Comparison of ENCODE assay signal across 17 mouse cellular contexts in genomic region chr12:74527190-74527621, GRCm38 (mm10).
DNase-seq lines count a peak whose midpoint lies in the region; ATAC-seq and TF ChIP-seq lines count a peak whose summit lies in the region.
"Had no signal": no experiment of that assay in that cellular context is flagged by ENCODE, and none has a peak within 500 bp of the region (broad histone marks: within the 10 kb centered on the region; RNA-seq: fewer than 3 reads in every experiment).

No protein-coding gene starts in this region.

- no peak for DNase-seq in forebrain, embryonic 11.5 days (ENCODE audit: low spot score)
- no peak for DNase-seq in forebrain, embryonic 10.5 days (ENCODE audit: extremely low spot score, low spot score)
- peak; percentile 82 for DNase-seq in brain, embryonic 14.5 days (ENCODE audit: low read depth)
- no peak for DNase-seq in adrenal gland, adult (ENCODE audit: inconsistent age in 2 of 2, low spot score in 1 of 2)
- DNase-seq in right cerebral cortex, postnatal 36 days (ENCODE audit: low spot score in 2 of 2), result no peak
- DNase-seq: adrenal gland, postnatal 10 days; gastrocnemius, postnatal 36 days; heart, postnatal 36 days; kidney, adult 2 months had no signal

- no peak for TF ChIP-seq CTCF in brain, embryonic 14.5 days (IDR thresholded peaks at IDR 0.05; ENCODE audit: borderline replicate concordance, extremely low read depth, insufficient read depth, insufficient read length)

- no peaks in the 10 kb centered on the region for H3K36me3 ChIP-seq in forebrain, embryonic 11.5 days (ENCODE audit: control insufficient read depth, insufficient read depth, low read length)
- H3K36me3 ChIP-seq in forebrain, embryonic 10.5 days (replicated peaks), result no peaks in the 10 kb centered on the region
- H3K36me3 ChIP-seq in forebrain, embryonic 13.5 days (ENCODE audit: poor library complexity, severe bottlenecking), result no peaks in the 10 kb centered on the region
- H3K36me3 ChIP-seq in midbrain, embryonic 15.5 days (replicated peaks), result no peaks in the 10 kb centered on the region
- H3K36me3 ChIP-seq: embryonic facial prominence, embryonic 13.5 days; G1E; liver, embryonic 12.5 days; neural tube, embryonic 12.5 days had no signal

- no peaks in the 10 kb centered on the region for H3K27me3 ChIP-seq in forebrain, embryonic 11.5 days (ENCODE audit: control insufficient read depth, insufficient read depth, low read length)
- H3K27me3 ChIP-seq in forebrain, embryonic 10.5 days (ENCODE audit: poor library complexity, severe bottlenecking), result no peaks in the 10 kb centered on the region
- no peaks in the 10 kb centered on the region for H3K27me3 ChIP-seq in forebrain, embryonic 13.5 days
- no peaks in the 10 kb centered on the region for H3K27me3 ChIP-seq in midbrain, embryonic 15.5 days (replicated peaks)
- H3K27me3 ChIP-seq: embryonic facial prominence, embryonic 13.5 days; liver, embryonic 12.5 days; megakaryocyte, embryonic 14.5 days; neural tube, embryonic 12.5 days had no signal

- TF ChIP-seq POLR2A in brain, embryonic 14.5 days (IDR thresholded peaks at IDR 0.05; ENCODE audit: borderline replicate concordance, extremely low read depth, insufficient read depth, insufficient read length, poor library complexity, severe bottlenecking), result no peak

- H3K4me1 ChIP-seq in forebrain, embryonic 11.5 days (replicated peaks; ENCODE audit: control insufficient read depth, insufficient read depth, low read length), result no peaks in the 10 kb centered on the region
- peaks cover 16% of the 10 kb centered on the region for H3K4me1 ChIP-seq in forebrain, embryonic 10.5 days
- peaks cover 16% of the 10 kb centered on the region for H3K4me1 ChIP-seq in forebrain, embryonic 13.5 days
- peaks cover 5% of the 10 kb centered on the region; the same call in 1 of the 2 replicates for H3K4me1 ChIP-seq in midbrain, embryonic 15.5 days
- H3K4me1 ChIP-seq: embryonic facial prominence, embryonic 13.5 days; liver, embryonic 12.5 days; megakaryocyte, embryonic 14.5 days; neural tube, embryonic 12.5 days had no signal

- H3K9ac ChIP-seq in forebrain, embryonic 11.5 days (ENCODE audit: low read length), result no peak overlapping the region
- H3K9ac ChIP-seq in forebrain, embryonic 13.5 days, result no peak overlapping the region
- H3K9ac ChIP-seq in midbrain, embryonic 15.5 days, result no peak overlapping the region
- H3K9ac ChIP-seq: embryonic facial prominence, embryonic 13.5 days; liver, embryonic 12.5 days; neural tube, embryonic 12.5 days had no signal

- H3K4me2 ChIP-seq in forebrain, embryonic 11.5 days (ENCODE audit: low read depth, low read length, severe bottlenecking), result no peak overlapping the region
- no peak overlapping the region for H3K4me2 ChIP-seq in forebrain, embryonic 13.5 days
- H3K4me2 ChIP-seq in midbrain, embryonic 15.5 days, result no peak overlapping the region
- H3K4me2 ChIP-seq: embryonic facial prominence, embryonic 13.5 days; heart, embryonic 11.5 days; liver, embryonic 12.5 days; neural tube, embryonic 12.5 days had no signal

- H3K4me3 ChIP-seq in forebrain, embryonic 11.5 days (ENCODE audit: low read depth, low read length), result no peak overlapping the region
- no peak overlapping the region for H3K4me3 ChIP-seq in forebrain, embryonic 10.5 days
- H3K4me3 ChIP-seq in forebrain, embryonic 13.5 days, result no peak overlapping the region
- no peak overlapping the region for H3K4me3 ChIP-seq in midbrain, embryonic 15.5 days
- H3K4me3 ChIP-seq: embryonic facial prominence, embryonic 13.5 days; liver, embryonic 12.5 days; megakaryocyte, embryonic 14.5 days; neural tube, embryonic 12.5 days had no signal

- no peaks in the 10 kb centered on the region for H3K9me3 ChIP-seq in forebrain, embryonic 11.5 days (ENCODE audit: control insufficient read depth, low read length)
- no peaks in the 10 kb centered on the region for H3K9me3 ChIP-seq in forebrain, embryonic 10.5 days
- H3K9me3 ChIP-seq in forebrain, embryonic 13.5 days (replicated peaks), result no peaks in the 10 kb centered on the region
- H3K9me3 ChIP-seq in midbrain, embryonic 15.5 days, result no peaks in the 10 kb centered on the region
- H3K9me3 ChIP-seq: embryonic facial prominence, embryonic 13.5 days; liver, embryonic 12.5 days; megakaryocyte, embryonic 14.5 days; neural tube, embryonic 12.5 days had no signal

- ATAC-seq in forebrain, embryonic 11.5 days (replicated peaks; ENCODE audit: low FRiP score), result peak; percentile 80
- peak; percentile 89 for ATAC-seq in forebrain, embryonic 13.5 days
- ATAC-seq in midbrain, embryonic 15.5 days (replicated peaks), result peak; percentile 78; the same call in 1 of the 2 replicates
- ATAC-seq: liver, embryonic 12.5 days had no signal

- H3K27ac ChIP-seq in forebrain, embryonic 11.5 days (ENCODE audit: low read depth, low read length), result no peak overlapping the region
- H3K27ac ChIP-seq in forebrain, embryonic 10.5 days, result no peak overlapping the region
- peak overlapping the region; percentile 45; the same call in 1 of the 2 replicates for H3K27ac ChIP-seq in forebrain, embryonic 13.5 days
- 0 out of 2 replicates have a peak overlapping the region, but pooled peaks have one; percentile 0 for H3K27ac ChIP-seq in midbrain, embryonic 15.5 days
- H3K27ac ChIP-seq: embryonic facial prominence, embryonic 13.5 days; liver, embryonic 12.5 days; neural tube, embryonic 12.5 days had no signal

- 49% methylated on average over 2 of the region's 2 CpGs for WGBS in forebrain, embryonic 11.5 days
- WGBS in forebrain, embryonic 10.5 days, result 54% methylated on average over 2 of the region's 2 CpGs
- WGBS in forebrain, embryonic 13.5 days, result 29% methylated on average over 2 of the region's 2 CpGs
- WGBS in midbrain, embryonic 15.5 days, result 37% methylated on average over 2 of the region's 2 CpGs

Comparison
In these comparisons a context has a peak if more than half of its experiments do, and no peak if none do; other contexts are left out.
1. H3K27ac ChIP-seq: peak in forebrain, embryonic 13.5 days (single experiment) and midbrain, embryonic 15.5 days (single experiment); none in forebrain, embryonic 11.5 days (single experiment) and forebrain, embryonic 10.5 days (single experiment).
2. Peak in every context shown above with its lines, with median percentiles within 50 percentile points of each other: ATAC-seq.